ENCODE assay signal across 2 mouse cellular contexts in genomic region chr11:58971796-58972195, GRCm38 (mm10).
A peak's percentile ranks its signal among the peaks of the same experiment; 100 is the strongest.
TF ChIP-seq lines count a peak whose summit lies in the region.

No protein-coding gene starts in this region.

TF ChIP-seq in CH12.LX, 34 proteins besides CTCF, POLR2A, EP300 and RAD21 (continued from another document):
- TF ChIP-seq MXI1 (IDR thresholded peaks at IDR 0.05; ENCODE audit: low read depth, low read length) (0 out of 2 replicates have a peak, but pooled peaks have one; percentile 37), USF1 (IDR thresholded peaks at IDR 0.05; ENCODE audit: low read depth, low read length) (no peak), E2F4 (IDR thresholded peaks at IDR 0.05; ENCODE audit: insufficient replicate concordance, low read depth, low read length) (no peak), JUND (conservative IDR thresholded peaks at IDR 0.05; ENCODE audit: low read depth, low read length) (no peak), ELF1 (IDR thresholded peaks at IDR 0.05; ENCODE audit: low read depth, low read length) (no peak), MAX (IDR thresholded peaks at IDR 0.05; ENCODE audit: low read length) (0 out of 2 replicates have a peak, but pooled peaks have one; percentile 56), ZC3H11A (IDR thresholded peaks at IDR 0.05; ENCODE audit: low read depth, low read length) (no peak), ETS1 (conservative IDR thresholded peaks at IDR 0.05; ENCODE audit: low read depth, low read length) (peak; percentile 50; the same call in 1 of the 2 replicates), GABPA (IDR thresholded peaks at IDR 0.05; ENCODE audit: insufficient replicate concordance, low read depth, low read length) (no peak), NELFE (IDR thresholded peaks at IDR 0.05; ENCODE audit: low read depth, low read length) (no peak), USF2 (conservative IDR thresholded peaks at IDR 0.05; ENCODE audit: low read depth, low read length) (no peak), NRF1 (IDR thresholded peaks at IDR 0.05; ENCODE audit: low read depth, low read length) (no peak), MAZ (IDR thresholded peaks at IDR 0.05; ENCODE audit: low read depth, low read length) (0 out of 2 replicates have a peak, but pooled peaks have one; percentile 48), HCFC1 (IDR thresholded peaks at IDR 0.05; ENCODE audit: low read depth, low read length) (no peak), JUN (IDR thresholded peaks at IDR 0.05; ENCODE audit: insufficient read depth, low read depth, low read length) (no peak), MYC (IDR thresholded peaks at IDR 0.05; ENCODE audit: low read depth, low read length) (no peak), CHD1 (IDR thresholded peaks at IDR 0.05; ENCODE audit: low read depth, low read length) (no peak), MAFK (IDR thresholded peaks at IDR 0.05; ENCODE audit: insufficient replicate concordance, low read length) (no peak), CHD2 (IDR thresholded peaks at IDR 0.05; ENCODE audit: low read length) (no peak), RCOR1 (conservative IDR thresholded peaks at IDR 0.05; ENCODE audit: low read depth, low read length) (no peak), TCF12 (IDR thresholded peaks at IDR 0.05; ENCODE audit: low read depth, low read length) (peak; percentile 69), ZKSCAN1 (IDR thresholded peaks at IDR 0.05; ENCODE audit: borderline replicate concordance, low read depth, low read length) (no peak), IRF4 (IDR thresholded peaks at IDR 0.05; ENCODE audit: low read depth, low read length) (0 out of 2 replicates have a peak, but pooled peaks have one; percentile 46), POLR2AphosphoS2 (IDR thresholded peaks at IDR 0.05; ENCODE audit: low read depth, low read length) (no peak), ZMIZ1 (IDR thresholded peaks at IDR 0.05; ENCODE audit: low read depth, low read length) (no peak), UBTF (IDR thresholded peaks at IDR 0.05; ENCODE audit: low read depth, low read length) (no peak), TBP (conservative IDR thresholded peaks at IDR 0.05; ENCODE audit: low read depth, low read length) (no peak), KAT2A (IDR thresholded peaks at IDR 0.05; ENCODE audit: insufficient replicate concordance, low read length) (no peak), SMC3 (IDR thresholded peaks at IDR 0.05; ENCODE audit: low read depth, low read length) (no peak), BHLHE40 (IDR thresholded peaks at IDR 0.05; ENCODE audit: low read depth, low read length) (peak; percentile 65)

TF ChIP-seq in myocyte, 11 proteins besides CTCF, POLR2A, EP300 and RAD21 (continued from another document):
- TF ChIP-seq TCF3 (IDR thresholded peaks at IDR 0.05; ENCODE audit: insufficient read length, low read depth) (no peak), MYOG (IDR thresholded peaks at IDR 0.05; ENCODE audit: control insufficient read depth in 1 of 3, insufficient read depth in 1 of 3, insufficient read length in 2 of 3, low read depth in 2 of 3) (peak in 1 of 3 experiments; percentile 84), CEBPB (IDR thresholded peaks at IDR 0.05; ENCODE audit: insufficient read depth, poor library complexity, severe bottlenecking) (no peak), TCF12 (IDR thresholded peaks at IDR 0.05; ENCODE audit: insufficient read depth, poor library complexity, severe bottlenecking) (no peak), USF1 (IDR thresholded peaks at IDR 0.05; ENCODE audit: low read depth) (no peak)
TF ChIP-seq in myocyte: peak in this region for 2.
